Mouse (Mus musculus) liver, adult 2 months (tissue): ENCODE measurements at regions not wholly inside any gene's neighbourhood (a gene's known extent, or its start where the extent isn't known, plus 50 kb on each side); places are given as distances from the start of the nearest gene placed in this dataset.

ENCODE experiments used
- DNase-seq: peaks from one replicate; pipeline ENCODE4 v3.0.0-alpha.2; 2011; ENCODE audit warnings: low read depth, low spot score; ENCODE audit errors: extremely low read depth
- H3K27ac ChIP-seq: fragments of 200-500 bp; replicated peaks from 2 replicates; pipeline ENCODE4 v1.5.1; 2012; ENCODE audit warnings: low read depth, mild to moderate bottlenecking, control low read depth, inconsistent platforms, low read length; ENCODE audit not compliant: insufficient read depth
- H3K27me3 ChIP-seq: fragments of 200-500 bp; 2 replicates; pipeline ENCODE4 v1.6.1; 2012; ENCODE audit warnings: mild to moderate bottlenecking, moderate library complexity, low read length, inconsistent platforms; ENCODE audit not compliant: control insufficient read depth, insufficient read depth
- H3K36me3 ChIP-seq: fragments of 200-500 bp; 2 replicates; pipeline ENCODE4 v1.6.1; 2012; ENCODE audit warnings: low read length, inconsistent platforms; ENCODE audit not compliant: control insufficient read depth, insufficient read depth
- H3K4me1 ChIP-seq: fragments of 200-500 bp; 2 replicates; pipeline ENCODE4 v1.6.1; 2011; ENCODE audit warnings: low read length; ENCODE audit not compliant: control insufficient read depth, insufficient read depth
- H3K4me3 ChIP-seq: fragments of 200-500 bp; 2 replicates; pipeline ENCODE4 v1.5.1; 2011; ENCODE audit warnings: low read depth, mild to moderate bottlenecking, control low read depth, low read length, moderate library complexity; ENCODE audit not compliant: insufficient read depth
- H3K79me2 ChIP-seq: fragments of 200-500 bp; 2 replicates; pipeline ENCODE4 v1.6.1; 2012; ENCODE audit warnings: inconsistent platforms, mild to moderate bottlenecking, low read length, moderate library complexity; ENCODE audit not compliant: control insufficient read depth, insufficient read depth
- H3K9ac ChIP-seq: fragments of 200-500 bp; 2 replicates; pipeline ENCODE4 v1.6.1; 2012; ENCODE audit warnings: low read depth, mild to moderate bottlenecking, control low read depth, inconsistent platforms, low read length
- CTCF ChIP-seq: fragments of 200-500 bp; IDR thresholded peaks from 2 replicates; pipeline ENCODE4 v1.5.1; 2011; ENCODE audit warnings: low read depth, low read length, control low read depth
- POLR2A ChIP-seq: fragments of 200-500 bp; IDR thresholded peaks from 2 replicates; pipeline ENCODE4 v1.6.1; 2011; ENCODE audit warnings: low read length, control low read depth; ENCODE audit not compliant: insufficient read depth; ENCODE audit errors: extremely low read depth
- WGBS: fragments of 180-500 bp; shearing (Covaris S2); methylation state at CpG from one replicate; pipeline ENCODE4 v1.1.7; 2018; 5-methylcytosine and 5-hydroxymethylcytosine counted together

DNA sequence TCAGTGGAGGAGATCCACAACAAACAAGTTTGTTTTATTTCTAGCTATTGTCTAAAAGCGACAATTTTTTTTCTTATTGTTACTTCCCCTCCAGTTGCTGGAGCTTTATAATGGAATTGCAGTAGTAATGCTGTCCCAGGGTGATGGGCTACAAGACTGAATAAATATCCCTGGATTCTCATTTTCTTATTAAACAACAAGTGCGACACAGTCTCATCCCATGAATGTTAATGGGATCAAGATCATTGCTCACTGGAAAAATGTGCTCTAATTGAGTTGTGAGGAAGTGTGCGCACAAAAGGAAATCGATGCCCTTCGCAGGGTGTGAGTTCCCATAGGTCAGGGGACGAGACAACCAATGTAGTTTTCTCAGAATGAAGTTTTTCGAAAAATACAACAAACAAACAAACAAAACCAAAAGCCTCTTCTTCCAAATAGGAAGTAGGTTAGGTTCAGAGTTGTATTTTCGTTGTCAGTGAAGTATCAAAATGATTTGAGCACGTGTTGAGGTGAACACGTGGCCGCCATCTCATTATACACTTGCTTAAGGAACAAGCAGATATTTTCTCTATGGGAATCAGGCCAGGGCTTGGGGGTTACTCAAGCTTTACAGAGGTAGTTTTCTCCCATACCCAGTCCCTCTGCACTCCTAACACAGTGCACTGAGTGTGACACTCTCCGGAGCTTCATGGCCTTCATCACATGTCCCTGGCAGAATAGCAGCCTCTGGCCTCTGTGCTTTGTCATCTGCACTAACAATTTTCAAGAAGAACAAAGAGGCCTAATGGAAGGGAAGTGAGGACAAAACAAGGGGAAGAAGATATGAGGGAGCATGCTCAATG is 205.7 kb downstream of the Rnf152 start:
- Histone ChIP-seq H3K4me1 (peaks cover 4% of the 10 kb centered on the region), H3K36me3 (no peaks in the 10 kb centered on the region), H3K4me3 (no peak overlapping the region), H3K27me3 (0 out of 2 replicates have a peak, but pooled peaks cover 2% of the 10 kb centered on the region), H3K9ac (no peak overlapping the region), H3K79me2 (no peaks in the 10 kb centered on the region), H3K27ac (no peak overlapping the region)
- TF ChIP-seq POLR2A (no peak), CTCF (no peak)
- no peak for DNase-seq
- 93% methylated on average over 12 of the region's 12 CpGs for WGBS

DNA sequence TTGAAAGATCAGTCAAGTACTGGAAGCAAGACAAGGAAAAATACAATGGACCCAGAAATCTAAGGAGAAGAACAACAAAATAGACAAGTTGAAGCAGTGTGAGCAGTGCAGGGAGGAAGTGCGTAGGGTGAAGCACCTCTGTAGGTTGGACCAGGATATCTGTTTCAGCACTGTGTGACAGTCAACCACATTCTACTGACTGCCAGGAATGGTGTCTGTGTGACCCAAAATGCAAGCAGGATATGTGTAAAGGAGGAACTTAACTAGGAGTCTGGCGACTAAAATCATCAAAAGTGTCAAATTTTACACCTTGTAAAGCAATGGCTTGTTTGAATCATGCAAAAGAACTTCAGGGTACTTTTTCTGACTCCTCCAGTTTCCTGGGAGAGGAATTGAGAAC is 207.7 kb downstream of the Rnf152 start:
- Histone ChIP-seq H3K4me1 (peaks cover 4% of the 10 kb centered on the region), H3K36me3 (no peaks in the 10 kb centered on the region), H3K4me3 (no peak overlapping the region), H3K9ac (no peak overlapping the region), H3K79me2 (no peaks in the 10 kb centered on the region), H3K27ac (no peak overlapping the region), H3K27me3 (0 out of 2 replicates have a peak, but pooled peaks cover 2% of the 10 kb centered on the region)
- no peak for TF ChIP-seq CTCF
- TF ChIP-seq POLR2A, result no peak
- 92% methylated on average over 2 of the region's 2 CpGs for WGBS
- no peak for DNase-seq

DNA sequence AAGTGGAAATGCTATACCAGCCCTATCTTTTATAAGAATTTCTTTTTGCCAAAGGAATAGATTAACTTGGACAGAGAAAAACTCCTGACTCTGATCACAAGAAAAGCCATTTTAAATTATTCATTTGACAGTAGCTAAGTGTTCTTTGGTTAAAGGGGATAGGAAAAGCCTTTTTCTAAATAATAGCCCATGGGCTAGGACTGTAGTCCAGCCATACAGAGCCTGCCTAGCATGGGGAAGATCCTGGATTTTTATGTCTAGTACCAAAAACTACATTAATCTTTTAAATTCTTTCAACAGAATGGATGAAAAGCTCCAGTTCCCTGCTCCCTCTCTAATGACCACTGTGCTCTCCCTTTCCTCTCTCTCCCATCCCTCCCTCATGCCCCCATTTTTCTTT is 208.5 kb downstream of the Rnf152 start:
- Histone ChIP-seq H3K36me3 (no peaks in the 10 kb centered on the region), H3K27me3 (0 out of 2 replicates have a peak, but pooled peaks cover 2% of the 10 kb centered on the region), H3K9ac (no peak overlapping the region), H3K4me1 (peaks cover 4% of the 10 kb centered on the region), H3K27ac (no peak overlapping the region), H3K79me2 (no peaks in the 10 kb centered on the region), H3K4me3 (no peak overlapping the region)
- TF ChIP-seq POLR2A, result no peak
- TF ChIP-seq CTCF, result no peak
- DNase-seq, result no peak

DNA sequence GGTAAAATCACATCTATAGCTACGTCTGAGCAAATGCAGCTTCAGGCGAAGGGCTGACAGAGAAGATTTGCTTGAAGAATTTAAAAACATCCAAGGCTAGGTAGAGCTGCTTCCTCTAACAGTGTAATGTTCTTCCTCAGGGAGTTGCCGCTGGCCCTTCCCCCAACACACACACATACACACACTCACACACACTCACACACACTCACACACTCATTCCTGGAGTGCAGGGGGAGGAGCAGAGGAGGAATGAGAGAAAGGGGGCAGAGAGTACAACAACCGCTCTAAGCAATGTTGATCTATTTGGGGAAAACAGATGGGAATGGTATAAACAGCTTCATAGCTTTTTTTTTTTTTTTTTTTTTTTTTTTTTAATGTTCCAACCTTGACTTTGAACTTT is 232.6 kb downstream of the Rnf152 start:
- Histone ChIP-seq H3K27me3 (no peaks in the 10 kb centered on the region), H3K4me3 (no peak overlapping the region), H3K36me3 (no peaks in the 10 kb centered on the region), H3K9ac (no peak overlapping the region), H3K27ac (no peak overlapping the region), H3K79me2 (no peaks in the 10 kb centered on the region), H3K4me1 (no peaks in the 10 kb centered on the region)
- DNase-seq, result no peak
- WGBS, result 78% methylated on average over 4 of the region's 4 CpGs
- TF ChIP-seq POLR2A (no peak), CTCF (no peak)

DNA sequence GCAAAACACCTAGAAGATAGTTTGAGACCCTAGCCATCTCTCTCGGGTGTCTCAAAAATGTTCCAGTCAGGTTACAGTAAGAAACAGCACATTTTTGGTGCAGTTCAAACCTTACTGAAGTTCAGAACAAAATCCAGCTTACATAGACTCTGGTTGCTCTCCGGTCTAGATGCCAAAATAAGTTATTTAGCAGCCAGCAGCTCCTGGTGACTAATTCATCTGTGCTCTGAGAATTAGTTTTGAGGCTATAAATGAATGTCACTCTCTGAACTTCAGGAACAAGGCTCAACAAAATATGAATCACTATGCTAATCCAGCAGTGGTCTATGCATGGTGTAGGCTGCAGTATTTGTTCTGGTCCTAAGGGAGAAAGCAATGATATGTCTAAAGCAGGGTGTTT is 238.6 kb downstream of the Rnf152 start:
- H3K27me3 ChIP-seq, result no peaks in the 10 kb centered on the region
- peaks cover 31% of the 10 kb centered on the region for H3K4me1 ChIP-seq
- 35% methylated on average over 2 of the region's 2 CpGs for WGBS
- H3K9ac ChIP-seq, result no peak overlapping the region
- DNase-seq, result peak; percentile 67
- TF ChIP-seq CTCF, result no peak
- TF ChIP-seq POLR2A, result no peak
- H3K4me3 ChIP-seq, result no peak overlapping the region
- peak overlapping the region; percentile 48; the same call in 1 of the 2 replicates for H3K27ac ChIP-seq
- no peaks in the 10 kb centered on the region for H3K36me3 ChIP-seq
- H3K79me2 ChIP-seq, result no peaks in the 10 kb centered on the region

DNA sequence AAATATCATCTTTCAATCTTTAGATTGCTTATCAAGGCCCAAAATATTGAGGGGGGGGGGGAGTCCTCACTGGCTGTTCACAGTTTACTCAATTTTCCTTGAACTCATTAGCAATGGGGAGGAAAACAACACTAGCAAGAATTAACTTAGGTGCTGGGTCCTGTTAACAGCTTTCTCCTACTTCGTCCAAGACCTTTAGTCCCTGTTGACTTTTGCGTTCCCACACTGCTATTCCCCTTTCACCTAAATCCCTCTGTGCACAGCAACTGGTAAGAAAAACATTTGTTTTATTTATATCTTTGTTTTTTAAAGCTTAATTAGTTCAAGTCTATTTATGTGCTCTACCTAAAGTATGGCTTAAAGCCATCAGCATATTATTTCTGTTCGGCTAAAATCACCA is 240.3 kb downstream of the Rnf152 start:
- H3K9ac ChIP-seq, result no peak overlapping the region
- no peaks in the 10 kb centered on the region for H3K27me3 ChIP-seq
- peak; percentile 87 for DNase-seq
- H3K36me3 ChIP-seq, result no peaks in the 10 kb centered on the region
- WGBS, result 23% methylated on average over 3 of the region's 3 CpGs
- H3K4me1 ChIP-seq, result peaks cover 37% of the 10 kb centered on the region
- TF ChIP-seq POLR2A (no peak), CTCF (no peak)
- no peak overlapping the region for H3K4me3 ChIP-seq
- H3K79me2 ChIP-seq, result no peaks in the 10 kb centered on the region
- peak overlapping the region; percentile 96 for H3K27ac ChIP-seq
